In the genomic region with DNA sequence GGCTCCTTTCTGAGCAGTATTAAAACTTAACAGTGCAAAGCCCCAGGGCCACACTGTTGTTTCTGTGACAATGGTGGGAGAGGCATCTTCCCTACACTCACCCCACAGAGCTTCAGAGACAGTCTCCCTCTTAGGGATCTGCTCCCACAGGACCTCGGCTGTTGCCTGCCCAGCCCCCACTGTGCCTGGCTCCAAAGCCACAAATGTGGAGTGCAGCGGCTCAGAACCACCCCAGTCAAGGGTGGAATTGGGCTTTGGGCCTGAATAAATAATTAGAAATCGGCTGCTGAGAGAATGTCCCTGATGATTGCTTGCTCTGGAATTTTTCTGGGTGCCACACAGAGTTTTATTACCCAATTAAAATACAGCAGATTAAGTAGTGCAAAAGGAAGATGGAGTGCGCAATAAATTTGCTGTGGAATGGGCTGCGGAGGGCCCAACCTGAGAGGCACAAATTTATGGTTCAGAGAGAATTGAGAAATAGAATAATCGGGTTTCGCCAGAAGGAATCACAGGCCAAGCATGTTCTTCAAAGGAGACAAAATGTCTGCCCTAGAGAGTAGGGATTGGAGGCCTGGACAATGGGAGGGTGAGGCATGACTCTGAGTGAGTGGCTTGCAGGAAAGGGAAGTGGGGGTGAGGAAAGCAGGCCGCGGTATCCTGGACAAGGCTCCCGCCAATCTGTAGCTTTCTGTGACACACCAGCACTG, we compare ENCODE assay signal across 13 mouse cellular contexts. TPM values are rescaled to one million over a fixed set of nuclear protein-coding genes. Genes with fewer than 3 reads are reported as not detected.
A peak's percentile ranks its signal among the peaks of the same experiment; 100 is the strongest.
DNase-seq lines count a peak whose midpoint lies in the region; ATAC-seq and TF ChIP-seq lines count a peak whose summit lies in the region.
"Had no signal": no experiment of that assay in that cellular context is flagged by ENCODE, and none has a peak within 500 bp of the region (broad histone marks: within the 10 kb centered on the region; RNA-seq: fewer than 3 reads in every experiment).

No protein-coding gene starts in this region.

- no peak overlapping the region for H3K4me2 ChIP-seq in hindbrain, embryonic 13.5 days
- no peak overlapping the region for H3K4me2 ChIP-seq in hindbrain, embryonic 12.5 days (replicated peaks)
- H3K4me2 ChIP-seq in limb, embryonic 11.5 days (ENCODE audit: low read depth, severe bottlenecking) = no peak overlapping the region
- H3K4me2 ChIP-seq in forebrain, postnatal 0 days (ENCODE audit: low read depth) = no peak overlapping the region

- no peaks in the 10 kb centered on the region for H3K36me3 ChIP-seq in hindbrain, embryonic 13.5 days
- no peaks in the 10 kb centered on the region for H3K36me3 ChIP-seq in hindbrain, embryonic 12.5 days
- no peaks in the 10 kb centered on the region for H3K36me3 ChIP-seq in kidney, adult 2 months (ENCODE audit: control insufficient read depth, insufficient read depth, low read length)
- H3K36me3 ChIP-seq in limb, embryonic 11.5 days (ENCODE audit: control insufficient read depth, insufficient read depth, low read length) = no peaks in the 10 kb centered on the region
- H3K36me3 ChIP-seq in forebrain, postnatal 0 days (ENCODE audit: insufficient read depth) = no peaks in the 10 kb centered on the region

- WGBS in hindbrain, embryonic 13.5 days = 75% methylated on average over 10 of the region's 10 CpGs
- WGBS in hindbrain, embryonic 12.5 days = 82% methylated on average over 10 of the region's 10 CpGs
- WGBS in kidney, adult 2 months = 44% methylated on average over 10 of the region's 10 CpGs
- WGBS in limb, embryonic 11.5 days = 64% methylated on average over 10 of the region's 10 CpGs
- 70% methylated on average over 10 of the region's 10 CpGs for WGBS in forebrain, postnatal 0 days

- no peak overlapping the region for H3K4me3 ChIP-seq in hindbrain, embryonic 13.5 days
- H3K4me3 ChIP-seq in hindbrain, embryonic 12.5 days = no peak overlapping the region
- no peak overlapping the region for H3K4me3 ChIP-seq in kidney, adult 2 months (ENCODE audit: insufficient read depth, low read depth, low read length)
- H3K4me3 ChIP-seq in limb, embryonic 11.5 days (ENCODE audit: low read depth, low read length) = no peak overlapping the region
- H3K4me3 ChIP-seq in forebrain, postnatal 0 days (ENCODE audit: low read depth, low read length) = no peak overlapping the region

- no peak for TF ChIP-seq CTCF in kidney, adult 2 months (conservative IDR thresholded peaks at IDR 0.05; ENCODE audit: insufficient read depth, insufficient read length, low read depth, low read length)
- TF ChIP-seq CTCF in forebrain, postnatal 0 days (IDR thresholded peaks at IDR 0.05; ENCODE audit: low read depth) = no peak

- no peaks in the 10 kb centered on the region for H3K27me3 ChIP-seq in hindbrain, embryonic 13.5 days
- no peaks in the 10 kb centered on the region for H3K27me3 ChIP-seq in hindbrain, embryonic 12.5 days
- H3K27me3 ChIP-seq in kidney, adult 2 months (replicated peaks; ENCODE audit: control insufficient read depth, insufficient read depth, low read length) = no peaks in the 10 kb centered on the region
- no peaks in the 10 kb centered on the region for H3K27me3 ChIP-seq in limb, embryonic 11.5 days (ENCODE audit: control insufficient read depth, insufficient read depth, low read length)
- H3K27me3 ChIP-seq in forebrain, postnatal 0 days (ENCODE audit: insufficient read depth, low read length) = no peaks in the 10 kb centered on the region

- no peaks in the 10 kb centered on the region for H3K9me3 ChIP-seq in hindbrain, embryonic 13.5 days
- H3K9me3 ChIP-seq in hindbrain, embryonic 12.5 days (replicated peaks) = no peaks in the 10 kb centered on the region
- no peaks in the 10 kb centered on the region; the same call in 1 of the 2 replicates for H3K9me3 ChIP-seq in limb, embryonic 11.5 days (ENCODE audit: control insufficient read depth, low read length)
- H3K9me3 ChIP-seq in forebrain, postnatal 0 days (ENCODE audit: low read length) = no peaks in the 10 kb centered on the region

- H3K4me1 ChIP-seq in hindbrain, embryonic 13.5 days (replicated peaks) = peaks cover 3% of the 10 kb centered on the region
- peaks cover 4% of the 10 kb centered on the region; the same call in 1 of the 2 replicates for H3K4me1 ChIP-seq in hindbrain, embryonic 12.5 days
- H3K4me1 ChIP-seq in kidney, adult 2 months (ENCODE audit: control insufficient read depth, insufficient read depth, low read length) = peaks cover 4% of the 10 kb centered on the region; the same call in 1 of the 2 replicates
- peaks cover 5% of the 10 kb centered on the region; the same call in 1 of the 2 replicates for H3K4me1 ChIP-seq in limb, embryonic 11.5 days (ENCODE audit: control insufficient read depth, insufficient read depth, low read length)
- no peaks in the 10 kb centered on the region; the same call in 1 of the 2 replicates for H3K4me1 ChIP-seq in forebrain, postnatal 0 days (ENCODE audit: insufficient read depth)

- no peak for TF ChIP-seq POLR2A in kidney, adult 2 months (IDR thresholded peaks at IDR 0.05; ENCODE audit: low read depth, low read length)

- H3K9ac ChIP-seq in hindbrain, embryonic 13.5 days = no peak overlapping the region
- H3K9ac ChIP-seq in hindbrain, embryonic 12.5 days = no peak overlapping the region
- H3K9ac ChIP-seq in limb, embryonic 11.5 days (ENCODE audit: low read length) = no peak overlapping the region
- H3K9ac ChIP-seq in forebrain, postnatal 0 days = no peak overlapping the region

- peak; percentile 57; the same call in 1 of the 2 replicates for ATAC-seq in hindbrain, embryonic 13.5 days (ENCODE audit: low FRiP score)
- no peak for ATAC-seq in hindbrain, embryonic 12.5 days (ENCODE audit: low FRiP score)
- no peak for ATAC-seq in limb, embryonic 11.5 days (ENCODE audit: insufficient number of reproducible peaks, low FRiP score, low TSS enrichment, low read depth)
- ATAC-seq in forebrain, postnatal 0 days = no peak
- ATAC-seq: intestine, postnatal 0 days had no signal

- H3K27ac ChIP-seq in hindbrain, embryonic 13.5 days = peak overlapping the region; percentile 25; the same call in 1 of the 2 replicates
- no peak overlapping the region for H3K27ac ChIP-seq in hindbrain, embryonic 12.5 days
- peak overlapping the region; percentile 80 for H3K27ac ChIP-seq in kidney, adult 2 months (ENCODE audit: insufficient read depth, low read depth, low read length)
- 0 out of 2 replicates have a peak overlapping the region, but pooled peaks have one; percentile 12 for H3K27ac ChIP-seq in limb, embryonic 11.5 days (replicated peaks; ENCODE audit: low read depth, low read length)
- no peak overlapping the region for H3K27ac ChIP-seq in forebrain, postnatal 0 days (ENCODE audit: low read depth, low read length)
- H3K27ac ChIP-seq: stomach, postnatal 0 days had no signal

- peak; percentile 73 for DNase-seq in 3134 (ENCODE audit: extremely low read depth, insufficient read length, low spot score)
- DNase-seq in kidney, adult 2 months = peak; percentile 85
- no peak for DNase-seq in limb, embryonic 11.5 days (ENCODE audit: low spot score)
- no peak for DNase-seq in forebrain, postnatal 0 days
- no peak for DNase-seq in B cell, adult 2 months
- DNase-seq in right cerebral cortex, postnatal 25 days = no peak
- DNase-seq: adrenal gland, postnatal 14 days; gastrocnemius, postnatal 14 days; heart, postnatal 14 days had no signal

RNA-seq across cellular contexts. Expression of a gene that starts 56.4 kb away (rescaled TPM):
- 1,003 and 1,012 TPM in 2 replicates for polyA plus RNA-seq in hindbrain, embryonic 13.5 days (2015; fragmentation: Nextera tagmentation; extraction: Ambion mirVana)
- polyA plus RNA-seq in hindbrain, embryonic 12.5 days (2016; fragmentation: Nextera tagmentation; extraction: Ambion mirVana) = 727 and 798 TPM in 2 replicates
- 184 and 186 TPM in 2 replicates for polyA plus RNA-seq in kidney, adult 2 months (2012; rRNA removed)
- 795 and 838 TPM in 2 replicates for polyA plus RNA-seq in limb, embryonic 11.5 days (2014; fragmentation: Nextera tagmentation; extraction: Ambion mirVana)
- 1,087 and 1,453 TPM in 2 replicates for total RNA-seq in forebrain, postnatal 0 days (2014; rRNA removed)
- polyA plus RNA-seq in forebrain, postnatal 0 days (2015; fragmentation: Nextera tagmentation; extraction: Ambion mirVana) = 668 and 889 TPM in 2 replicates

Comparison
In these comparisons a context has a peak if more than half of its experiments do, and no peak if none do; other contexts are left out.
1. H3K27ac ChIP-seq: peak in hindbrain, embryonic 13.5 days (single experiment), kidney, adult 2 months (single experiment) and limb, embryonic 11.5 days (single experiment); none in hindbrain, embryonic 12.5 days (single experiment) and forebrain, postnatal 0 days (single experiment).
2. DNase-seq: peak in 3134 (single experiment) and kidney, adult 2 months (single experiment); none in limb, embryonic 11.5 days (single experiment), forebrain, postnatal 0 days (single experiment), B cell, adult 2 months (0 of 2) and right cerebral cortex, postnatal 25 days (single experiment).